Mouse (Mus musculus): Measurements from ENCODE around the gene Gjc2. TPM values are rescaled to one million over a fixed set of nuclear protein-coding genes. Genes with fewer than 3 reads are reported as not detected.

Gene Gjc2
- polyA plus RNA-seq, 1 experiment from 2014 or later: 0.18 TPM

Other genes with a start within 250 kb of the Gjc2 start
- 245 and 268 TPM in 2 replicates for gene Rnf187, start 244.3 kb downstream of the Gjc2 start, polyA plus RNA-seq (2015; fragmentation: Nextera tagmentation; extraction: Ambion mirVana)
- 50.8 and 57.5 TPM in 2 replicates for gene Hist3h2ba, start 234.3 kb downstream of the Gjc2 start, polyA plus RNA-seq (2015; fragmentation: Nextera tagmentation; extraction: Ambion mirVana)
- gene Hist3h2a, start 228.5 kb downstream of the Gjc2 start, polyA plus RNA-seq (2015; fragmentation: Nextera tagmentation; extraction: Ambion mirVana): 52.3 and 52.8 TPM in 2 replicates
- gene Trim17, start 228.5 kb downstream of the Gjc2 start, polyA plus RNA-seq (2015; fragmentation: Nextera tagmentation; extraction: Ambion mirVana): 0.29 and 0.44 TPM in 2 replicates
- gene Trim11, start 205.1 kb downstream of the Gjc2 start, polyA plus RNA-seq (2015; fragmentation: Nextera tagmentation; extraction: Ambion mirVana): 49.6 and 54.0 TPM in 2 replicates
- gene Obscn, start 46.8 kb downstream of the Gjc2 start, polyA plus RNA-seq (2015; fragmentation: Nextera tagmentation; extraction: Ambion mirVana): 0.04 and 0.13 TPM in 2 replicates
- gene Iba57, start 19.5 kb downstream of the Gjc2 start, polyA plus RNA-seq (2015; fragmentation: Nextera tagmentation; extraction: Ambion mirVana): 5.3 and 5.7 TPM in 2 replicates
- gene Guk1, start 9.0 kb upstream of the Gjc2 start, polyA plus RNA-seq (2015; fragmentation: Nextera tagmentation; extraction: Ambion mirVana): 92.3 and 93.0 TPM in 2 replicates
- 106 and 110 TPM in 2 replicates for gene Mrpl55, start 19.3 kb upstream of the Gjc2 start, polyA plus RNA-seq (2015; fragmentation: Nextera tagmentation; extraction: Ambion mirVana)
- gene 2310033P09Rik, start 25.1 kb upstream of the Gjc2 start, polyA plus RNA-seq (2015; fragmentation: Nextera tagmentation; extraction: Ambion mirVana): 36.6 and 45.7 TPM in 2 replicates
- 488 and 519 TPM in 2 replicates for gene Arf1, start 45.1 kb upstream of the Gjc2 start, polyA plus RNA-seq (2015; fragmentation: Nextera tagmentation; extraction: Ambion mirVana)
- 0.13 and 0.20 TPM in 2 replicates for gene Wnt3a, start 107.5 kb upstream of the Gjc2 start, polyA plus RNA-seq (2015; fragmentation: Nextera tagmentation; extraction: Ambion mirVana)
- 1.2 TPM in 2 replicates for gene Wnt9a, start 123.7 kb upstream of the Gjc2 start, polyA plus RNA-seq (2015; fragmentation: Nextera tagmentation; extraction: Ambion mirVana)
- gene Prss38, start 192.4 kb upstream of the Gjc2 start, polyA plus RNA-seq (2015; fragmentation: Nextera tagmentation; extraction: Ambion mirVana): not detected in 2 replicates